Mouse (Mus musculus): ENCODE results near the gene Rnf145. TPM values are rescaled to one million over a fixed set of nuclear protein-coding genes. Genes with fewer than 3 reads are reported as not detected.
"Not testable (repeated sequence)": the region's sequence is repeated elsewhere in the genome, so short reads cannot be mapped to it uniquely, and the experiment has no call there.

Rnf145 gene
- total RNA-seq, 2 experiments from 2014 or later, result 41.5 to 55.1 TPM

DNA sequence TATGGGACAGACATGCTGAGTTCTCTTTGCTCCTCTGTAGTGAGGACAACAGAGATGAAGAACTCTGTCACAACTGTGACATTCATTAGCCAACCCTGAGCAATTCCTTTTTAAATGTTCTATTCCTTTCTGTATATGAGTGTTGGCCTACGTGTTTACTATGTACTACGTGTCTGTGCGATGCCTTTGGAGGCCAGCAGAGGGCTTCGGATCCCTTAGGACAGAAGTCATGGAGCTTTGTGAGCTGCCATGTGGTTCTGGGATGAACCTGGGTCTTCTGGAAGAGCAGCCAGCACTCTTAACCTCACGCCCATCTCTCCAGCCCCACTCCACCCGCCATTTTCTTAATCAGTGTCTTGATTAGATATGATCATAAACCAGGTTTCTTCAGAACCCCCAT, 32.2 kb downstream of the Rnf145 start:
- peak; percentile 53; the same call in 1 of the 2 replicates for ATAC-seq (replicated peaks; ENCODE audit: low FRiP score, low TSS enrichment, poor library complexity, severe bottlenecking)

DNA sequence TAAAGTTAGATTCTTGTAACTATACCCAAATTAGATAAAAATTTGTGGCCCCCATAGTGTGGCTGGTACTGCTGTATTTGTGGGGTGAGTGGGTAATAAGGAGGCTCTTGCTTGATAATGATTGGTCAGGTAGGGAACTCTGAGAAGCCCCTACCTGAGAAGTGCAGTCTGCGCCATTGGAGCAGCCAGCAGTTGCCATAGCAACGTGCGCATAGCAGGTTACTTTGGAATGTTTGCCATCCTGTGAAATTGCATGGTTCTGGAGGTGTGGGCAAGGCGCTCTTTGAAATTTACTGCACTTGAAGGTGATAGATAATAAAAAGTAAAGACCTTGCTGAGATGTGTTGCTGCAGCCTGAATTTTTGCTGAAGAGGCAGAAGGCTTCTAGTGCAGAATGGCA, 35.6 kb downstream of the Rnf145 start:
- ATAC-seq (replicated peaks; ENCODE audit: low FRiP score, low TSS enrichment, poor library complexity, severe bottlenecking), result no peak

DNA sequence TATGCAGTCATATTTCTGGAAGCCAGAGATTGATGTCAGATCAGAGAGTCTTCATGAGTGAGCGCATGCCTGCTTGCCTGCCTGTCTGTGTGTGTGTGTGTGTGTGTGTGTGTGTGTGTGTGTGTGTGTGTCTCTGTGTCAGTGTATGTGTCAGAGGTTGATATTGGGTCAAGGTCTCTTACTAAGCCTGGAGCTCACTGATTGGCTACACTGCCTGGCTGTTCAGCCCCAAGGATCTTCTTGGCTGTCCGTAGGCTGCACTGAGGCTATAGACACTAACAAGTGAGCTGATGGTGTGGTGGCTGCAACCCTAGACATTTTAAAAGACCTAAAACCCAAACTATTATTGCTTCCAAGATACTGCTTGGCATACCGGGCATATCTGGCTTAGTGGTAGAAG, 39.8 kb downstream of the Rnf145 start:
- no peak for ATAC-seq (replicated peaks; ENCODE audit: low FRiP score, low TSS enrichment, poor library complexity, severe bottlenecking)

DNA sequence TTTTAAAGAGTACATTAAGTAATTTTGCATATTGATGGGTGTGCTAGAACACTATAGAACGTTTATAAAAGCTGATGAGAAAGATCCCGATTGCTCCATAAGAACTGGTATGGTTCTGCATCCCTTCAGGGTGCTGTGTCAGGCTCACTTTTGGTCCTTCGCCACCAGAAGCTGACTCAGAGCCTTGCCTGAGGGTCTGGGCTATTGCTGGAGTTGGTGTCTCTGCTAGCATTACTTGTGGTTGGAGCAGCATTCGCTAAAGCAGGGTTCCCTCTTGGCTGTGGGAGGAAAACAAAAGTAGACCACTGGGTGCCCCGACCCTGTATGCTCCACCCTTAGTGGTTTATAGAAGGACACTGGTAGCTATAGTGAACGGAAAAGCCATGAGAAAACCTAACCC, 40.7 kb downstream of the Rnf145 start:
- ATAC-seq (replicated peaks; ENCODE audit: low FRiP score, low TSS enrichment, poor library complexity, severe bottlenecking), result no peak

DNA sequence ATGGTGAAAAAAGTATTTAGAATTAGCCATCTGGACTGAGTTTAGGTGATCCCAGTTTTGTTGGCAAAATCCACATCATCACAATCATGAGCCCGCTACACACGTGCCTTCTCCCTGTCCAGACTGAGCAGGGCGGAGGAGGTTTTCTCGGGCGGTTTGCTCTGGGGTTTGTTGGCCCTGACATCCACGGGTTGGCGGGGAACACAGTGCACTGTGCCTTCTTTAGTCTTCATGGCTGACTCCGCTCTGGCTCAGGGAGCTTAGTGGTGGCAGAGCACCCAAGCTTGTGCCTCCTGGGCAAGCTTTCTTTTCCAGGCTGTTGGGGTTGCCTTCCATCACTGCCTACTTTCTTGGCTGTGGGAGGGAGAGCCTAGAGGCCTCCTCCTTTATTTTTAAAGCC, 41.6 kb downstream of the Rnf145 start:
- ATAC-seq (replicated peaks; ENCODE audit: low FRiP score, low TSS enrichment, poor library complexity, severe bottlenecking), result no peak

DNA sequence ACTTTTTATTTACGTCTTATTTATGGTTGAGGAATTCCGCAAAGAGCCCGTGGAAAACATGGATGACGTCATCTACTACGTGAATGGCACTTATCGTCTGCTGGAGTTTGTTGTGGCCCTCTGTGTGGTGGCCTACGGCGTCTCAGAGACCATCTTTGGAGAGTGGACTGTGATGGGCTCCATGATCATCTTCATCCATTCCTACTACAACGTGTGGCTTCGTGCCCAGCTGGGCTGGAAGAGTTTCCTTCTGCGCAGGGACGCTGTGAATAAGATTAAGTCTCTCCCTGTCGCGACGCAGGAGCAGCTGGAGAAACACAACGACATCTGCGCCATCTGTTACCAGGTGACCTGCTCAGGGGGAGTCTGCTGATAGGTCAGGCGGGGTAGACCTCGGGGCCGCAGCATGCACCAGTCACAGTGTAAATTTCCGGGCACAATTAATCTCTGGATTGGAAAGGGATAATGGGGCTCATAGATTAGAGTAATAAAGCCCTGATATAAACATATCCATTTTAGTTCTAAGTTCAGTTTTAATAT, 42.8 kb downstream of the Rnf145 start:
- no peak for ATAC-seq (replicated peaks; ENCODE audit: low FRiP score, low TSS enrichment, poor library complexity, severe bottlenecking)

DNA sequence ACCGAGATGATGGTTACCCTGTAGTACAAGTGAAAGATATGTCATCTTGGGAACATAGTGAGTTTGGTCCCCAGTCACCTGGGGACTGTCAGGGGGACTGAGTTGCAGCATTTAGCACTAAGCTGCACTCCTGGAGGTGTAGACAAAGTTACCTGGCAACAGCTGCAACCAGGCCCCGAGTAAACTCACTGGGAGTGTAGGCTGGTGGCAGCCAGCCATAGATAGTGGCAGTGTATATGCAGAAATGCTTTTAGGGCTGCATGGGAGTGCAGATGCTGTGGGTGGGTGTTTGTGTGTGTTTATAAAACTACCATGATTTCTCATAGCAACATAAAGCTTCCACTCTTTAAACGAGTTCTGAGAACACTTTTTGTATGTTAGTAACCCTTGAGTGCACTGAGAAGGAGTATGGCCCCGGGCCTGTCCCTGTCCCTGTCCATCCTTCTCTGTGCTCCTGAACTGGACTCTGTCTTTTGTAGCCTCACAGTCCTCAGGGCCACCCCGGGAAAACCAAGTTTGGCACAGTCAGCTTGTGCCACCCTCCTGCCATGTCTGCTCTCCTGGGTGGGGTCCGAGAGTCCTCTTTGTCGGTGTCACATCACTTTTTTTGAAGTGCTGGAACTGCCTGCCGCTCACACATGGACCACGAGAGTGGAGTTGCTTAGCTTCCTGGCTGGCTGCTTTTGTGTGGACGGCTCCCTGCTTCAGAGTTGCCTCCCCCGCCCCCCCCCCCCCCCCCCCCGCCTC, 43.8 kb downstream of the Rnf145 start:
- no peak for ATAC-seq (replicated peaks; ENCODE audit: low FRiP score, low TSS enrichment, poor library complexity, severe bottlenecking)

DNA sequence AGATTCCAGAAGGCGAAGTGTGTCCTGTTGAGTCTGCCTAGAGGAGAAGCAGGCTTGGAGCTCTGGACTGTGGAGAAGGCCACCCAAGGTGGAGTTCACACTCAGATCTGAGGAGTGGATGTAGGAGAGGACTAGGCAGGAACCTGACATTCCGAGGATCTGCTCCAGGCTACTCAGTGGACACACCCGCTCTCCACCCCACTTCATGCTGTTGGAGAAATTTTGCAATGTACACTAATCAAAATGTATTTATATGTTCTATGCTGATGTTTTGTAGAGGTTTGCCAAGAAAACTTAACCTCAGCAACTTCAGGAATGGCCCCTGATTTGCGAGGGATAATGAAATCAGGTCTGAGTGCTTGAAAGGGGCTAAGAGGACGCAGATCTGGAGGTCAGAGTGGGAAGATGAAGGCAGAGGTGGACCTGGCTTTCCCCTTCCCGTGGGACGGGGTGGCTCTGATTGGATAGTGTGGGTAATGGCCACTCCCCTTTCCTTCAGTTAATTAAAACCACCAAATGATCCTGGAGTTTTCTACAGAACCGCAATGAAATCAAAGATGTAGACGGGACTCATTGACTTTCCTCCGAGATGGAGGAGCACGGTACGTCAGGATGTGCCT, 45.6 kb downstream of the Rnf145 start:
- ATAC-seq (replicated peaks; ENCODE audit: low FRiP score, low TSS enrichment, poor library complexity, severe bottlenecking), result no peak

DNA sequence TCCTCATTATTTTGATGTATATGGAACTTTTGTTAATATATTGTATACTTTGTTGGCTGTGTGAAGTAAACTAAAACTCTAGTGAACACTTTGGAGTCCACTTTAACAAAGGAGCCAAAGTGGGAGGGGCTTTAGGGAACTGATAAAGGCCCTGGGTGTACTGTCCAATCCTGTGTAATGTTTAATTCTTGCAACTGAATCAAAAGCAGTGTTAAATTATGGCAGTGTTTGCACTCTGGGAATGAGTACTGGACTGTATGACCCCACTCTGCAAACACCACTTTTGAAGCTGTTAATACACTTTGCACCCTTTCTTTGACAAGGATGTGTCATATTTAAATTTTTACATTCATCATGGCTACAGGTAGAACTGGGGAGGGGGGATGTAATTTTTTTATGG, 46.2 kb downstream of the Rnf145 start:
- no peak for ATAC-seq (replicated peaks; ENCODE audit: low FRiP score, low TSS enrichment, poor library complexity, severe bottlenecking)

DNA sequence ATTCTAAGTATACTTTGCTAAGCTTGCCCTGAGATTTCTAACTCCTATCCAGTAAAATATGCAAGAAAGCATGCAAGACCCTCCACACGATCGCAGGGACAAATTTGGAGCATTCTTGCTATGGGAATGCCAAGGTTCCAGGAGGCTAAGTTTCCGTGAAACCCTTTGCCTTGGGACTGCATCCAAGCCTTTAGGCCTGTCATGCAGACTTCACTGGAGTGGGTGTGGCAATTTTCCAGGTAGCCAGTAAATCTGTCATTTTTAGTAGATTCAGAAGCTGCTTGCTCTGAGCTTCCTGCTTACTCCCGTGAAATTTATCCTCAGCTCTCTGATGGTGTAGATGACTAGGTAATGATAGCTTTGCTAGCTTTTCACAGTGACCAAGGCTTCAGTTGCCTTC, 51.6 kb downstream of the Rnf145 start:
- not testable (repeated sequence) for ATAC-seq (replicated peaks; ENCODE audit: low FRiP score, low TSS enrichment, poor library complexity, severe bottlenecking)

DNA sequence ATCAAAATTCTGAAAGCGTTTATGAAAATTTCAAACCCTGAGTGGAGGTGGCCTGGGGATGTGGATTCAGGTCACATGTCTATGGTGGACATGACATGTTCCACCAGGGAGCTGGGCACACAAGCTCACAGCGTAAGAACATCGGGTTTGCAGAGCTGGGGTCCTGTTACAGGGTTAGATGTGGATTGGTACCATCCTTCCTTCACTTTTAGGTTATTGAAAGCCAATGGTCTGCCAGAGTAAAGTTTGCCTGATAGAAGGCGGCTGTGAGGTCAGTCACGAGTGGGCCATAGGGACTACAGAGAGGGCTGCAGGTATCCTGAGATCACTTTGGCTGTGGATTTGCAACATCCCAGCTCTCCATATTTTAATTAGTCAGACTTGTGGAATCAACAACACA, 54.0 kb downstream of the Rnf145 start:
- ATAC-seq (replicated peaks; ENCODE audit: low FRiP score, low TSS enrichment, poor library complexity, severe bottlenecking), result no peak

DNA sequence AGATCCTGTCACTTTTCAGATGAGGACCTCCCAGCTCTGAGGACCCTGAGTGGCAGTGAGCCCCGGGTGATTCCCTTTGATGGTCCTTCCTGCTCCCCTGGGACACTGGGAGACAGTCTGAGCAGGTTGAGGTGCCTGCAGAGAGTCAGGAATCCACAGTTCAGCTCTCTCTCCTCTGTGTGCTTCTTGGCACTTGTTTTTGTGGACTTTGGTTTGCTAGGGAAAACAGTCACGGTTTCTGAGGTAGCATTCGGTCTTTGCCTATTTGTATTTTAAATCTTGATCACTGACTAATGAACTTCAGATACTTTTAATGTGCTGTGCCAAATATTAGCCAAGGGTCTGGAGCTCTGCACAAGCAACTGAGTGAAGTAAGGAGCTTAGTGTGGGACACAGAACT, 54.6 kb downstream of the Rnf145 start:
- ATAC-seq (replicated peaks; ENCODE audit: low FRiP score, low TSS enrichment, poor library complexity, severe bottlenecking), result no peak

DNA sequence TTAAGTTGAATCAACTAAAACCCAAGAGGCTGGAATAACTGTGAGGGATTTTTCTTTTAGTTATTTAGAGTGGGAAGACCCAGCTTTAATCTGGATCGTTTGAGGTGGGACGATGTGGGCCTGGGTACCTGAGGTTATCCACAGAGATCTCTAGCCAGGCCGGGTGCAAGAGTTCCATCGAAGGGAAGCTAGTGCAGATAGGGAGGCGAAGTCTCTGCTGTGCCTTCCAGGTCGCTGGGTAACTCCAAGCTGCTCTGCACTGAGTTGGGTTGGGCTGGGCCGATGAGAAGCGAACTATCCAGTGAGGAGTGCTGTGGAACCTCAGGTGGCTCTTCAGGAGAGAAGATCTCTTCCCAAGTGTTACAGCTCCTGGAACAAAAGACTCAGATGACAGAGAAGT, 55.6 kb downstream of the Rnf145 start:
- no peak for ATAC-seq (replicated peaks; ENCODE audit: low FRiP score, low TSS enrichment, poor library complexity, severe bottlenecking)

DNA sequence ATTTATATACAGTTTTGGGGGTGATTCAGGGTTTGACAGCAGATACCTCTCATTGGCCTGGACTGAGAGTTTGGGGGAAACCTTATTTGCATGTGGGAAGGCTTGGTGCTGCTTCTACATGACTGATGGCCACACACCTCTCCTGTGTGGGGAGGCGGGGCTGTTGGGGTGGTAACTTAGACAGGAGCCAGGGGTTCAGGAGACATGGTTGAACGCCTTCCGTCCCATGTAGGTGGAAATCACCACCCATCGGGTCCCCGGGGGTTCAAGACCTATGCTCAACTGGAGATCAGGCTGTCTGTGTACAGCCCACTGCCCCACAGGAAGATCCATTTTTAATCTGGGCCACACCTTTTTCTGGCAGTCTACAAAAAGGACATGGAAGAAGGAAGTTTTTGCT, 56.1 kb downstream of the Rnf145 start:
- no peak for ATAC-seq (replicated peaks; ENCODE audit: low FRiP score, low TSS enrichment, poor library complexity, severe bottlenecking)

DNA sequence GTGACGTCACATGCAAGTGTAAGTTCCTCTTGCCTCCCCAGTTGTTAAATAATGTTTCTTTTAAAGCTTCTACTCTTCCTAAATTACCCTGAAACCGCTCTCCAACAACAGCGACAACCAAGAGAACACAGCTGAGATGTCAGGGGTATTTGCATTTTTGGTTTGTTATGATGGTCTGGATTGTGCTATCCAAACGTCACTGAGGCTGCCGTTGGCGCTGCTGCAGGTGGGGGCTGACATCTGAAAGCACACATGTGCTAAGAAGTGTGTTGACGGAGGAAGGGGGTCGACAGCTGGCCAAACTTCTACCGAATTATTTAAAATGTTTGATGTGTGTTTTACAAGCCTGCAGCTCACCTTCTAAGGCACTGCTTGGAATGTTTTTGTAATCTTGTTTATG, 59.1 kb downstream of the Rnf145 start:
- ATAC-seq (replicated peaks; ENCODE audit: low FRiP score, low TSS enrichment, poor library complexity, severe bottlenecking), result no peak

DNA sequence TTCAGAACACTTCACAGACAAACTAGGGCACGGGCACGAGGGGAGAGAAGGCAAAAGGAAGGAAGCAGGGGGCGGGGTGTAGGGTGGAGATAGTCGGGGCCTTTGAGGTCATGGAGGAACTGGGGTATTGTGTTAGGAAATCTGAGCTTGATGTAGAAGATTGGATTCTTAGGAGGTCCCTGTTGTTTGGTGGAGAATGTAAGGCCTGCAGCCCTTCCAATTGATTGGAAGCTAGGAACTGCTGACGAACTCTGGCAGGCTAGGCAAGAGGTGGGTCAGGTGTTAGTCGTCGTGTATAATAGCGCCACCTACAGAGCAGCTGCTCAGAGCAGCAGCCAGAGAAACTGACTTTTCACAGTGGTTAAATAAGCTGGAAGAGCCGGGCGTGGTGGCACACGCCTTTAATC, 62.5 kb downstream of the Rnf145 start:
- ATAC-seq (replicated peaks; ENCODE audit: low FRiP score, low TSS enrichment, poor library complexity, severe bottlenecking), result peak; percentile 95

DNA sequence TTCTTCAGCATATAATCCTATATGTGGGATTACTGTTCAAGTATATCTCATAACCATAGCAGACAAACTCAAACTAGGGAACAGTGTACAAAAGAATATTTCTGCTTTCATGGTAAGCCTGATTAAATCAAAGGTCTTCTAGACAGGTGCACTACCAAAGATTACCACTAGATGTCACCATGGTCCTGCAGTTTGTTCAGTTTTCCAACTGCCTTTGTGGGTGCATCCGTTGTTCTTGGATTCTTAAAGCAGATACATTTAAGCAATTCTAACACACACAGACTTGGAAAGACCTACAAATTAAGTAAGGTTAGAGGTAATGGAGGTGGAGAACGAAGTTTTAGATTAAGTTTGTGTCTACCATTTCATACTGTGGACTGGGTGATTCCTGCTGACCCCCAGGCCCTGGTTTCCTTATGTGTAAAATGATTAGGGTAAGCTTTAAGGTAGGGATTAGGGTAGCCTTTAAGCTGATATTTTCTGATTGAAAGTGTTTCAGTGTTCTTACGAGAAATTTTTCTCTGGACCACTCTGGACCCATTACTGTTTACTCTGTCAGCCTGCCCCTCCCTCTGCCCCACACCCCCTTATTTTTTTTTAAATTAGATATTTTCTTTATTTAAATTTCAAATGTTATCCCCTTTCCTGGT, 67.4 kb downstream of the Rnf145 start:
- peak; percentile 64 for ATAC-seq (replicated peaks; ENCODE audit: low FRiP score, low TSS enrichment, poor library complexity, severe bottlenecking)

DNA sequence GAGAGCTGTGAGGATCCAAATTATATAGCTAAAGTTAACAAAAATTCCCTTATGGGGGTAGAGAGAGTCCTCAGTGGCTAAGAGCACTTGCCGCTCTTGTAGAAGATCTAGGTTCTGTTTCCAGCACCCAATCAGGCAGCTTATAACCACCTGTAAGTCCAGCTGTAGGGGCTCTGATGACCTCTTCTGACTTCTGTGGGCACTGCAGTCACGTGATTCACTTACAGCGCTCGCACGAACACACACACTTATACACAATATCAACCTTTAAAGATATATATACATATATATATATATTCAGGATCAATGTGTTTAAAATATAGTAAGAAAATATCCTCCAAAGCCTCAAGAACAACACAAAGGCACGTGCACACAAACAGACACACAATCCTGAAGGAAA, 74.3 kb downstream of the Rnf145 start:
- ATAC-seq (replicated peaks; ENCODE audit: low FRiP score, low TSS enrichment, poor library complexity, severe bottlenecking), result no peak

DNA sequence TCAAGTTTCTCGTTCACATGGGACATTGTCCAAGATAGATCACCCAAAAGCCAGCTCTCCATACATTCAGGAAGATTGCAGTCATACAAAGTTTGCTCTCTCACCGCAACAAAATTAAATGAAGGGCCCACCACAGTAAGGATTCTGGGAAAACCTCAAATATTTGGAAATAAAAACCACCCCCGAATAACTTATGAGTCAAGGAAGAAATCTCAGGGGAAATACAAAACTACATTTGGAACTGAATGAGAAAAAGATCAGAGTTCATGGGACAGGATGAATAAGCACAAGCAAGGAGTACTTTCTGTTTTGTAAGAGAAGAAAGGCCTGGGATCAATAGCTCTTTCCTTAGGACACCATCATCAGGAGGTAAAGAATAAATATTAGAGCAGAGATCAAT, 76.0 kb downstream of the Rnf145 start:
- no peak for ATAC-seq (replicated peaks; ENCODE audit: low FRiP score, low TSS enrichment, poor library complexity, severe bottlenecking)

DNA sequence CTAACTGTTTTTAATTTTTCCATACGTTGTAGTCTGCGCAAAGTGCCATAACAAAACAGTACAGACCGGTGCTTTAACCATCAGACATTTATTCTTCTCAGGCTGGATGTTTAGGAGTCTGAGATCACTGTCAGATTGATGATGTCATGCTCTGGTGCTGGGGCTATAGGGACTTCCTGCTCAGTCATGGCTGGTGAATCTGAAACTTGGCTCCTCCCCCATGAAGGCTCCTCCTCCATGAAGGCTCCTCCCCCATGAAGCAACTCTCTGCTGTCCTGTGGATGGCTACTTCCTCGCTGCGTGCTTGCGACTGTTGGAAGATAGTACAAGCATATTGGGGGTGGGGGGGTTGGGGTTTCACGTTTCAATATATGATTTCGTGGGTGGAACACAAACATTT, 88.1 kb downstream of the Rnf145 start:
- ATAC-seq (replicated peaks; ENCODE audit: low FRiP score, low TSS enrichment, poor library complexity, severe bottlenecking), result peak; percentile 45; the same call in 1 of the 2 replicates

DNA sequence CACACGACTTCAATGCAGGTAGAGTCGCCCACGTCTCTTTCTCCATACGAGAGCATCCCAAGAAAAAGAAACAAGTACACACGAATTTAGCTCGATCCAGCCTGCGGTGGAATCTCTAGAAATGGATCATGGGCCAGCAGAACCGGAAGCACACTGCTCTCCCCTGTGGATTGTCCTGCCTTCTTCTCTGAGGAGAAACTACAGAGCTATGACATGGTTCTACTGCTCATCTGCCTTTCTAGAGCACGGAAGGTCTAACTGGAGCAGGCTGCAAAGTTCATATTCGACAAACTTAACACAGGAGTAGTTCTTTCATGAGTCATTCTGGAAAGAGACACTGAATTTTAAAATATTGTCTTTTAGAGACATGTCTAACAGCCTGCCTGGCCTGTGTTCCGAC, 89.9 kb downstream of the Rnf145 start:
- no peak for ATAC-seq (replicated peaks; ENCODE audit: low FRiP score, low TSS enrichment, poor library complexity, severe bottlenecking)
